Mouse (Mus musculus) heart, postnatal 0 days (tissue): ENCODE results near the gene Psmb10. TPM values are rescaled to one million over a fixed set of nuclear protein-coding genes. Genes with fewer than 3 reads are reported as not detected.

Experiments
- ATAC-seq: fragments of 200-750 bp; cut with Nextera tagmentation; 2 replicates; pipeline ENCODE4 v1.8.0; 2017; ENCODE audit warnings: low read depth, moderate number of reproducible peaks, moderate library complexity; ENCODE audit not compliant: insufficient read depth
- DNase-seq: peaks from one replicate; pipeline ENCODE4 v3.0.0-alpha.2; 2016; ENCODE audit warnings: low spot score
- H3K27ac ChIP-seq: fragments of 300-500 bp; sonication (generic); 2 replicates; pipeline ENCODE4 v1.5.1; 2014; ENCODE audit warnings: low read depth, mild to moderate bottlenecking
- H3K27me3 ChIP-seq: fragments of 300-500 bp; sonication (generic); 2 replicates; pipeline ENCODE4 v1.6.1; 2014; ENCODE audit warnings: low read length, mixed read lengths; ENCODE audit not compliant: control insufficient read depth, insufficient read depth
- H3K36me3 ChIP-seq: fragments of 300-500 bp; sonication (generic); replicated peaks from 2 replicates; pipeline ENCODE4 v1.6.1; 2014; ENCODE audit warnings: low read length, mixed read lengths; ENCODE audit not compliant: control insufficient read depth, insufficient read depth
- H3K4me1 ChIP-seq: fragments of 300-500 bp; sonication (generic); 2 replicates; pipeline ENCODE4 v1.6.1; 2014; ENCODE audit warnings: antibody characterized with exemption; ENCODE audit not compliant: control insufficient read depth, insufficient read depth
- H3K4me2 ChIP-seq: fragments of 300-500 bp; sonication (generic); 2 replicates; pipeline ENCODE4 v1.6.1; 2014; ENCODE audit warnings: low read depth, mild to moderate bottlenecking, low read length, moderate library complexity
- H3K4me3 ChIP-seq: fragments of 300-500 bp; sonication (generic); 2 replicates; pipeline ENCODE4 v1.5.1; 2014; ENCODE audit warnings: low read depth, low read length
- H3K9ac ChIP-seq: fragments of 300-500 bp; sonication (generic); replicated peaks from 2 replicates; pipeline ENCODE4 v1.6.1; 2014; ENCODE audit warnings: low read depth, low read length, mixed read lengths
- H3K9me3 ChIP-seq: fragments of 300-500 bp; sonication (generic); replicated peaks from 2 replicates; pipeline ENCODE4 v1.6.1; 2016; ENCODE audit warnings: low read length; ENCODE audit not compliant: control insufficient read depth
- CTCF ChIP-seq: IDR thresholded peaks from 2 replicates; pipeline ENCODE4 v1.5.1; 2016; ENCODE audit warnings: antibody characterized with exemption, control low read depth, low read depth
- EP300 ChIP-seq: IDR thresholded peaks from 2 replicates; pipeline ENCODE4 v1.6.1; 2016; ENCODE audit warnings: antibody characterized with exemption, low read depth
- WGBS: fragments of 180-500 bp; shearing (Covaris S2); extraction: QIAGEN DNeasy Blood & Tissue Kit; methylation state at CpG from one replicate; pipeline ENCODE4 v1.1.7; 2014; 5-methylcytosine and 5-hydroxymethylcytosine counted together
- polyA plus RNA-seq: library from polyadenylated mRNA; unstranded; fragments of >200 nt; fragmentation: Nextera tagmentation; extraction: Ambion mirVana; gene quantifications from 2 replicates; pipeline ENCODE4 v1.2.1, GENCODE M21; 2015
- total RNA-seq: library from RNA; depleted of rRNA; stranded (reverse); fragments of >200 nt; gene quantifications from 2 replicates; pipeline ENCODE4 v1.2.3, GENCODE M21; 2014; ENCODE audit warnings: low replicate concordance

Psmb10 gene
- total and polyA plus RNA-seq, 2 experiments from 2014 or later, result 87.4 to 95.3 TPM

- 81% methylated on average over 3 of the region's 3 CpGs for WGBS
- Histone ChIP-seq H3K4me1 (peaks cover 4% of the 10 kb centered on the region; the same call in 1 of the 2 replicates), H3K9me3 (no peaks in the 10 kb centered on the region), H3K27me3 (no peaks in the 10 kb centered on the region), H3K4me2 (no peak overlapping the region), H3K4me3 (no peak overlapping the region), H3K27ac (no peak overlapping the region), H3K36me3 (peaks cover 27% of the 10 kb centered on the region), H3K9ac (no peak overlapping the region)
- TF ChIP-seq EP300 (no peak), CTCF (no peak)
- DNase-seq (no peak), ATAC-seq (no peak)
Observed at GRCm38 (mm10) chr8:105931271-105931670, 7.0 kb downstream of the Psmb10 start.

GRCm38 (mm10) chr8:105930602-105931001 is 7.6 kb downstream of the Psmb10 start:
- H3K27ac ChIP-seq, result no peak overlapping the region
- H3K36me3 ChIP-seq, result peaks cover 24% of the 10 kb centered on the region
- H3K9ac ChIP-seq, result no peak overlapping the region
- TF ChIP-seq CTCF, result peak; percentile 99
- no peak for TF ChIP-seq EP300
- no peak overlapping the region for H3K4me3 ChIP-seq
- H3K27me3 ChIP-seq, result no peaks in the 10 kb centered on the region
- DNase-seq (peak; percentile 71), ATAC-seq (peak; percentile 62)
- H3K4me2 ChIP-seq, result no peak overlapping the region
- no peaks in the 10 kb centered on the region for H3K4me1 ChIP-seq
- 22% methylated on average over 8 of the region's 8 CpGs for WGBS
- H3K9me3 ChIP-seq, result no peaks in the 10 kb centered on the region

GRCm38 (mm10) chr8:105925123-105925522 is 13.1 kb downstream of the Psmb10 start:
- Histone ChIP-seq H3K27ac (no peak overlapping the region), H3K4me1 (no peaks in the 10 kb centered on the region), H3K4me2 (no peak overlapping the region), H3K4me3 (no peak overlapping the region), H3K9me3 (no peaks in the 10 kb centered on the region), H3K36me3 (peaks cover 6% of the 10 kb centered on the region), H3K9ac (no peak overlapping the region), H3K27me3 (no peaks in the 10 kb centered on the region)
- DNase-seq (no peak), ATAC-seq (no peak)
- 69% methylated on average over 3 of the region's 3 CpGs for WGBS
- TF ChIP-seq EP300 (no peak), CTCF (no peak)

- H3K27ac ChIP-seq, result no peak overlapping the region
- H3K36me3 ChIP-seq, result peaks cover 12% of the 10 kb centered on the region; the same call in 1 of the 2 replicates
- H3K4me1 ChIP-seq, result no peaks in the 10 kb centered on the region
- H3K27me3 ChIP-seq, result no peaks in the 10 kb centered on the region
- ATAC-seq (no peak), DNase-seq (no peak)
- WGBS, result 59% methylated on average over 3 of the region's 3 CpGs
- TF ChIP-seq EP300 (no peak), CTCF (no peak)
- no peak overlapping the region for H3K4me2 ChIP-seq
- no peak overlapping the region for H3K9ac ChIP-seq
- H3K9me3 ChIP-seq, result no peaks in the 10 kb centered on the region
- H3K4me3 ChIP-seq, result no peak overlapping the region
Observed at GRCm38 (mm10) chr8:105919390-105919789, 18.9 kb downstream of the Psmb10 start.

- WGBS, result 26% methylated on average over 16 of the region's 16 CpGs
- TF ChIP-seq EP300 (no peak), CTCF (no peak)
- DNase-seq (no peak), ATAC-seq (no peak)
- Histone ChIP-seq H3K4me2 (peak overlapping the region; percentile 76), H3K9ac (peak overlapping the region; percentile 97), H3K4me3 (peak overlapping the region; percentile 91), H3K36me3 (no peaks in the 10 kb centered on the region), H3K27me3 (no peaks in the 10 kb centered on the region), H3K9me3 (no peaks in the 10 kb centered on the region), H3K4me1 (peaks cover 9% of the 10 kb centered on the region; the same call in 1 of the 2 replicates), H3K27ac (peak overlapping the region; percentile 94)
Observed at GRCm38 (mm10) chr8:105900941-105901616, 37.2 kb downstream of the Psmb10 start.
